Mouse (Mus musculus) kidney, adult 2 months (tissue): ENCODE measurements around the gene Tnfrsf1a. TPM values are rescaled to one million over a fixed set of nuclear protein-coding genes. Genes with fewer than 3 reads are reported as not detected.

Experiments used
- DNase-seq: peaks from one replicate; pipeline ENCODE4 v3.0.0; 2021
- H3K27ac ChIP-seq: fragments of 200-500 bp; 2 replicates; pipeline ENCODE4 v1.5.1; 2012; ENCODE audit warnings: low read depth, low read length, control low read depth, inconsistent platforms; ENCODE audit not compliant: insufficient read depth
- H3K27me3 ChIP-seq: fragments of 200-500 bp; replicated peaks from 2 replicates; pipeline ENCODE4 v1.6.1; 2012; ENCODE audit warnings: mild to moderate bottlenecking, moderate library complexity, low read length, inconsistent platforms; ENCODE audit not compliant: control insufficient read depth, insufficient read depth
- H3K36me3 ChIP-seq: fragments of 200-500 bp; 2 replicates; pipeline ENCODE4 v1.6.1; 2012; ENCODE audit warnings: mild to moderate bottlenecking, moderate library complexity, low read length, inconsistent platforms; ENCODE audit not compliant: control insufficient read depth, insufficient read depth
- H3K4me1 ChIP-seq: fragments of 200-500 bp; 2 replicates; pipeline ENCODE4 v1.6.1; 2011; ENCODE audit warnings: low read length; ENCODE audit not compliant: control insufficient read depth, insufficient read depth
- H3K4me3 ChIP-seq: fragments of 200-500 bp; 2 replicates; pipeline ENCODE4 v1.5.1; 2011; ENCODE audit warnings: mild to moderate bottlenecking, low read depth, low read length, control low read depth; ENCODE audit not compliant: insufficient read depth
- CTCF ChIP-seq: fragments of 200-500 bp; conservative IDR thresholded peaks from 2 replicates; pipeline ENCODE4 v1.5.1; 2011; ENCODE audit warnings: low read depth, mild to moderate bottlenecking, control low read depth, low read length, moderate library complexity, mixed read lengths; ENCODE audit not compliant: insufficient read depth, insufficient read length
- POLR2A ChIP-seq: fragments of 200-500 bp; IDR thresholded peaks from one replicate; pipeline ENCODE4 v1.6.1; 2011; ENCODE audit warnings: low read depth, low read length, control low read depth
- WGBS: fragments of 180-500 bp; shearing (Covaris S2); methylation state at CpG from one replicate; pipeline ENCODE4 v1.1.7; 2018; 5-methylcytosine and 5-hydroxymethylcytosine counted together
- polyA plus RNA-seq: library from polyadenylated mRNA; depleted of rRNA; stranded (reverse); fragments of >200 nt; gene quantifications from 2 replicates; pipeline ENCODE4 v1.2.3, GENCODE M21; 2012

Tnfrsf1a gene
- polyA plus RNA-seq, 1 experiment: 98.6 TPM

DNA sequence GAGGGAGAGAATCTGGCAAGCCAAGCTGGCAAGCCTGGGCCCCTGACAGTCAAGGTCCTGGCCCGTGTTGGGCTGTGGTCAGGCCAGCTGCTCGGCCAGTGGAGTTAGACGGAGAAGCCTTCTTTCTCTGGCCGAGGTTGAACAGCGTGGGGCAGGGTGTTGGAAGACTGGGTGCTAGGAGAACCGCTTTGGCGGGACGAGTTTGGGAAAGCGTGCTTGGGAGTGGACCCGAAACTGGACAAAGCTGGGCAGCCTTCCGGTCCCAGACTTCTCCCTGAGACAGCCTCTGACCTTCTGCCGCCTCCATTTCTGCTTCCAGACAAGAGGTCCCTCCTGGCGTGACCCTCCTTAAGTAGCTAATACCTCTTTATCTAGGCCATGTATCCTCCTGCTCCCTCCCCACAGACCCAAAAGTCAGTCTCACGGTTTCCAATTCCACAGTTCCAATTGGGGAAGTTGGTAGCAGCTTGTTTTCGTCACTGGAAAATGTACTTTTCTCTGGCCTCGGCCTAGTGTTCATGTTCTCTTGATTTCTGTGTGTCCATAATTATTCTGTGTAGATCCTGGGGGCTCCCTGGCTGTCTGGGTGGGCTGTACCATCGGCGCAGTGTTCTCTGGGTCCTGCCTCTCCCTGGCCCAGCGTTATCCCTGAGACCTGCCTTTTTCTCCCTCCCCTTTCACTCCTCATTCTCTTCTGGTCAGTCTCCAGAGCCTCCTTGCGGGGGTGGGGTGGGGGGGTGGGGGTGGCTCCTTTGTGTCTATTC is 1.3 kb downstream of the Tnfrsf1a start:
- Histone ChIP-seq H3K27me3 (no peaks in the 10 kb centered on the region), H3K36me3 (no peaks in the 10 kb centered on the region), H3K27ac (peak overlapping the region; percentile 92), H3K4me3 (peak overlapping the region; percentile 91), H3K4me1 (peaks cover 37% of the 10 kb centered on the region)
- peak; percentile 50 for DNase-seq
- no peak for TF ChIP-seq CTCF
- no peak for TF ChIP-seq POLR2A
- WGBS: 3% methylated on average over 20 of the region's 20 CpGs

DNA sequence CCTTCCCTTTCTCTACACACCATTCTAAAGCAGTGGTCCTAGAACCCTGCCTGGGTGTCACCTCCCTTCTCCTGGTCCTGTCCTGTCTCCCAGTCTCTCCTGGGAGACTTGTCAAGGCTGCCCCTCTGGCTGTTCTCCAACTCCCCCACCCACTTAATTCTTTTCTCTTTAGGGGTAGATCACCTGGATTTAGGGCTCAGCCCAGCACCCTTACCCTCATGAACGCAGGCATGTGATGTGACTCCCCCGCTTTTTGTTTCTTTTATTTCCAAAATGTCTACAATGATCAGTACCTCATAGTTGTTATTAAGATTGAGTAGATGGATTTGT is 1.8 kb downstream of the Tnfrsf1a start:
- no peaks in the 10 kb centered on the region for H3K36me3 ChIP-seq
- no peak for DNase-seq
- H3K27ac ChIP-seq: no peak overlapping the region
- 74% methylated on average over 2 of the region's 2 CpGs for WGBS
- H3K4me3 ChIP-seq: peak overlapping the region; percentile 91
- H3K4me1 ChIP-seq: peaks cover 39% of the 10 kb centered on the region
- no peak for TF ChIP-seq POLR2A
- H3K27me3 ChIP-seq: no peaks in the 10 kb centered on the region

DNA sequence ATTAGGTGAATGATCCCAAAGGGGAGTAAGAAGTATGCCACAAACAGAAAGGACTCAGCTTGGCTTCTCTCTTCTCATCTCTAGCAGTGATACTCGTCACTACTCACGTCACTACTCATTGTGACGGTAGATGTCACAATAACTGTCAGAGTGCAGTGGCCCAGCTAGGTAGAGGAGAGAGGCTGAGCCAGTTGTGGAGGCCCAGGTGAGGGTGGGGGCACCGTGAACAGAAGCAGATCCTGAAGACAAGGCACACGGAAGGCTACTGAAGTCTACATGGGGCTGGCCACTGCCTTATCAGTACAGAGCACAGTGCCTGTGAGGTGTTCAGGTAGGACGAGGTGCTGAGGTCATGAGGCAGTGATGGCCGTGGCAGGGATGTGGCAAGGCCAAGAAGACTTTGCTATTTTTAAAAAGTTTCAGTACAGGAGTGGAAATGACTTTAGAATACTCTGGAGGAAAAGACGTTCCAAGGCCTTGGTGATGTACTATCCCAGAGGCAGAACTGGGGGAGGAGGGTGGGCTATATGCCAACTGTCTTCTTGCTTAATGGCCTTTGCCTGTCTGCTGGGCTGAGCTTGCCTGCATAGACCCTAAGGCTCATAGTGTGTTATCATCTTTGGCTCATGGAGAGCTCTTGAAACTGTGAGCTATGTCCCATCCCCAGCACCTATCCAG is 2.3 kb downstream of the Tnfrsf1a start:
- Histone ChIP-seq H3K36me3 (no peaks in the 10 kb centered on the region), H3K4me1 (peaks cover 39% of the 10 kb centered on the region), H3K27ac (peak overlapping the region; percentile 4; the same call in 1 of the 2 replicates), H3K4me3 (peak overlapping the region; percentile 10; the same call in 1 of the 2 replicates), H3K27me3 (no peaks in the 10 kb centered on the region)
- DNase-seq: peak; percentile 67
- WGBS: 43% methylated on average over 8 of the region's 8 CpGs
- no peak for TF ChIP-seq POLR2A
- TF ChIP-seq CTCF: no peak

DNA sequence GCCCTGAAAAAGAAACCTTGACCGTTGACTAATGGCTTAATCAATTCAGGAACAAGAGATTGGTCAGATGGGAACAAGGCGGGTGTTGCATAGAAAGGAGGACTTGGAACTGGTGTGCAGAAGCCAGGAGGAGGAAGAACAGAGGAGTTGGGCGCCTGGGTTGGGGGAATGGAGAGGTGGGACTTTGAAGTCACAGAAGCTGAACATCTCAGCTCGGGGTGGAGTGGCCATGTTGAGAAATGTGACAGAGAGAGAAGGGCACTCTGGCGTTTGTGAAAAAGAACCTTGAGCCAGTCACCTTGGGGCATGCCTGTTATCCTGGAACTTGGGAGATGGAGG is 2.9 kb downstream of the Tnfrsf1a start:
- WGBS: 42% methylated on average over 5 of the region's 5 CpGs
- H3K36me3 ChIP-seq: no peaks in the 10 kb centered on the region
- H3K27me3 ChIP-seq: no peaks in the 10 kb centered on the region
- TF ChIP-seq CTCF (no peak), POLR2A (no peak)
- H3K4me3 ChIP-seq: no peak overlapping the region
- no peak for DNase-seq
- H3K27ac ChIP-seq: no peak overlapping the region
- peaks cover 39% of the 10 kb centered on the region for H3K4me1 ChIP-seq

DNA sequence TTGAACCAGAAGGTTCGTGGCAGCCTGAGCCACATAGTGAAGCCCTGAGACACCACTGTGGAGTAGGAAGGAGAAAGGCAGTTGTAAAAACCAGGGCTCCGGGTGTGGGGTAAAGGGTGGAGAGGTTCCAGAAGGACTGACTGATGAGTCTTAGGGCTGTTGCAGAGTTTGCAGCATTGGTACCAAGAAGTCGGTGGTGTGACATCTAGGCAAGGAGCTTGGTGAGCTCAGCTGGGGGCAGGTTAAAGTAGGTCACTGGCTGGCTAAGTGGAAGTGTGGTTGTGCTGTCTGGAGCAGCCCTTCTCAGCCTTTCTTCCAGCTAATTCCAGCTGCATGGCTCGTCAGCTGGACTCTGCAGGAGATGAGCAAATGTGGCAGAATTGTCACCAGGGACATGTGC is 3.6 kb downstream of the Tnfrsf1a start:
- Histone ChIP-seq H3K27me3 (no peaks in the 10 kb centered on the region), H3K4me1 (peaks cover 39% of the 10 kb centered on the region), H3K36me3 (no peaks in the 10 kb centered on the region), H3K27ac (0 out of 2 replicates have a peak overlapping the region, but pooled peaks have one; percentile 8), H3K4me3 (no peak overlapping the region)
- TF ChIP-seq CTCF: no peak
- TF ChIP-seq POLR2A: no peak
- DNase-seq: peak; percentile 26
- WGBS: 32% methylated on average over 4 of the region's 4 CpGs

DNA sequence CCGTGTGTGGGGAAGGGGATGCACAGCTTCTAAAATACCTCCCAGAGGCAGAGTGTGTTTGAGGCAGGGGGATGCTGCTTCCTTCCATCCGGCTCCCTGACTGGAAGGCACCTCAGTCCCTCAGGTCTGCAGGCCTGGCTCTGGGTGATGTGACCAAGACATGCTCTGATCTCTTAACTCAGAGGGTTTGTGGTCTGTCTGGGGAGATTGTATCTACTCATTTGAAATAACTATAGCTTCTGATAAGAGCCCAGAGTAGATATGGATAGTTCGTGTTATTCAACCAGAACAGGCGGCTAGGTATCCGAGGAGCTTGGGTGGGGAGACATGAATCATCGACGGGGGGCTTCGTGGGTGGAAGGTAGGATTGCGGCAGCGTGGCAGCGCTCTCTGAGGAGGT is 4.1 kb downstream of the Tnfrsf1a start:
- WGBS: 74% methylated on average over 11 of the region's 11 CpGs
- no peak for DNase-seq
- Histone ChIP-seq H3K4me1 (peaks cover 39% of the 10 kb centered on the region), H3K4me3 (no peak overlapping the region), H3K27ac (peak overlapping the region; percentile 28), H3K27me3 (no peaks in the 10 kb centered on the region), H3K36me3 (no peaks in the 10 kb centered on the region)
- no peak for TF ChIP-seq CTCF
- no peak for TF ChIP-seq POLR2A

DNA sequence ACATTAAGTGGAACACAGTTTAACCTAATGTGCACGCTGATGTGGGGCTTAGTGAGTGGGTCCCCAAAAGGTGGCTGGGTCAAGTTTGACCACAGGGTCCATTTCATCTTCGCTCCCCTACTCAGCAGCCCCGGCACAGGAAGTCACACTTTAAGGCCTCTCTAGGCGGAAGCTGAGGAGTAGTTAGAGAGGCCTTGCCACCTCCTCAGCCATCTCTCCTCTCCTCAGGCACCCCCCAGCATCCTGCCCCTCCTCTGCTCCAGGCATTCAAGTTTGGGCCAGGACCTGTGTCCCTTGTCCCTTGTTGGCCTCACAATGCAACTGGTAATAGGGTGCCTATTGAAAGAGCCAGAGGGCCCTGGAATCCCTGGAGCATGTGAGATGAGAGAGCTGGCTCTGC is 4.5 kb downstream of the Tnfrsf1a start:
- 58% methylated on average over 4 of the region's 4 CpGs for WGBS
- H3K4me3 ChIP-seq: no peak overlapping the region
- peaks cover 38% of the 10 kb centered on the region for H3K4me1 ChIP-seq

More for the DNA sequence above, 4.5 kb downstream of the Tnfrsf1a start:
- TF ChIP-seq CTCF (no peak), POLR2A (no peak)
- no peaks in the 10 kb centered on the region for H3K36me3 ChIP-seq
- H3K27ac ChIP-seq: peak overlapping the region; percentile 85
- no peak for DNase-seq
- no peaks in the 10 kb centered on the region for H3K27me3 ChIP-seq
